Mouse (Mus musculus) forebrain, embryonic 14.5 days (tissue): Measurements from ENCODE around the gene Ptpn1. TPM values are rescaled to one million over a fixed set of nuclear protein-coding genes. Genes with fewer than 3 reads are reported as not detected.

Source experiments
- ATAC-seq: fragments of 200-750 bp; cut with Nextera tagmentation; 2 replicates; pipeline ENCODE4 v1.8.0; 2017; ENCODE audit warnings: mild to moderate bottlenecking, moderate library complexity
- DNase-seq: peaks from one replicate; pipeline ENCODE4 v3.0.0-alpha.2; 2015; ENCODE audit warnings: low spot score
- H3K27ac ChIP-seq: fragments of 300-500 bp; sonication (generic); 2 replicates; pipeline ENCODE4 v1.5.1; 2014; ENCODE audit warnings: low read depth, mild to moderate bottlenecking, control low read depth, low read length, moderate library complexity
- H3K27me3 ChIP-seq: fragments of 300-500 bp; sonication (generic); replicated peaks from 2 replicates; pipeline ENCODE4 v1.6.1; 2014; ENCODE audit warnings: low read length, control low read depth, mixed read lengths; ENCODE audit not compliant: control insufficient read depth, insufficient read depth
- H3K36me3 ChIP-seq: fragments of 300-500 bp; sonication (generic); 2 replicates; pipeline ENCODE4 v1.6.1; 2014; ENCODE audit warnings: low read length, control low read depth; ENCODE audit not compliant: control insufficient read depth, insufficient read depth
- H3K4me1 ChIP-seq: fragments of 300-500 bp; sonication (generic); 2 replicates; pipeline ENCODE4 v1.6.1; 2014; ENCODE audit warnings: antibody characterized with exemption, low read length, control low read depth; ENCODE audit not compliant: control insufficient read depth, insufficient read depth
- H3K4me2 ChIP-seq: fragments of 300-500 bp; sonication (generic); 2 replicates; pipeline ENCODE4 v1.6.1; 2014; ENCODE audit warnings: mild to moderate bottlenecking, control low read depth, low read length
- H3K4me3 ChIP-seq: fragments of 300-500 bp; sonication (generic); 2 replicates; pipeline ENCODE4 v1.5.1; 2014; ENCODE audit warnings: low read depth, low read length, control low read depth
- H3K9ac ChIP-seq: fragments of 300-500 bp; sonication (generic); 2 replicates; pipeline ENCODE4 v1.6.1; 2014; ENCODE audit warnings: mild to moderate bottlenecking, low read length, control low read depth, moderate library complexity
- H3K9me3 ChIP-seq: fragments of 300-500 bp; sonication (generic); replicated peaks from 2 replicates; pipeline ENCODE4 v1.6.1; 2016; ENCODE audit warnings: low read length, control low read depth, mixed read lengths; ENCODE audit not compliant: control insufficient read depth
- WGBS: fragments of 180-500 bp; shearing (Covaris S2); extraction: QIAGEN DNeasy Blood & Tissue Kit; methylation state at CpG from one replicate; pipeline ENCODE4 v1.1.7; 2014; 5-methylcytosine and 5-hydroxymethylcytosine counted together
- polyA plus RNA-seq: library from polyadenylated mRNA; unstranded; fragments of >200 nt; fragmentation: Nextera tagmentation; extraction: Ambion mirVana; gene quantifications from 2 replicates; pipeline ENCODE4 v1.2.1, GENCODE M21; 2014

Gene Ptpn1
- polyA plus RNA-seq, 1 experiment from 2014 or later, result 65.1 TPM

DNA sequence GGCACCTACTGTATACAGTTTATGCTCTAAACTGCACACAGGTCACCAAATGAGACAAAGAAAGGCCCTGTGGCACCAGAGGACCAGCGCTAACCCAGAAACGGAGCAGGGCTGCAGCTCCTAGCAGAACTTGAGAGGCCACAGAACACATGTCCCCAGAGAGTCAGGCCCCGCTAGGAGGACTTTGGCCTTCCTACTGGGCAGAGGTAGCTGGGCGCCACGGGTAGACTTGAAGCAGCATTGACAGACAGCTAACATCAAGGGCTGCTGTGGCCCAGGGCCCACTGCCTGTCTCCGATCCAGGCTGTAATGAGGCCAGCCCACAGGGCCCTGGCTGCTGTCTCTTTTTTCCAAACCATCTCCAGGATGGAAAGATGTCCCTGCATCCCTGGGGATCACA lies 74.6 kb downstream of the Ptpn1 start:
- no peaks in the 10 kb centered on the region for H3K9me3 ChIP-seq
- no peaks in the 10 kb centered on the region for H3K4me1 ChIP-seq
- no peak overlapping the region for H3K9ac ChIP-seq
- ATAC-seq, result no peak
- H3K36me3 ChIP-seq, result no peaks in the 10 kb centered on the region
- DNase-seq, result no peak
- H3K4me2 ChIP-seq, result no peak overlapping the region
- 81% methylated on average over 6 of the region's 6 CpGs for WGBS
- no peaks in the 10 kb centered on the region for H3K27me3 ChIP-seq
- H3K27ac ChIP-seq, result no peak overlapping the region
- H3K4me3 ChIP-seq, result no peak overlapping the region

DNA sequence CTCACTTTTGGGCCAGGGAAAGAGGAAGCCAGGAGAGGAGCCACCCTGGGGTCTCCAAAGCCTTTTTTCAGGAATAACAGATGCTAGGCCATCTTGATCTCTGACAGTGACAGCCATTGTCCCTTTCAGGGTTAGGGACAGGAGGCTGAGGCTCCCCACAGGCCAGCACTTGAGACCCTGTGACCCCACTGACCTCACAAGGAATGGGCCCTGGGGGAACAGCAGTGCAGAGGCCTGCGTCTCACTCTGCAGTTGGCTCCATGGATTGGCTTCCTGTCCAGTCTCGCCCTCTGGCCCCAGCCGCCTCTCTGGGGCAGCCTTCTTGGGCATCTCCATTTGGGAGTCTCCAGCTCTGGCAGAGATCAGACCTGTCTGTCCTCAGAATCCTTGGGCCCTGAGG lies 76.3 kb downstream of the Ptpn1 start:
- Histone ChIP-seq H3K9ac (no peak overlapping the region), H3K27ac (no peak overlapping the region), H3K4me2 (no peak overlapping the region), H3K4me1 (no peaks in the 10 kb centered on the region), H3K9me3 (no peaks in the 10 kb centered on the region), H3K4me3 (no peak overlapping the region), H3K36me3 (no peaks in the 10 kb centered on the region), H3K27me3 (no peaks in the 10 kb centered on the region)
- ATAC-seq (no peak), DNase-seq (no peak)
- 77% methylated on average over 3 of the region's 3 CpGs for WGBS

DNA sequence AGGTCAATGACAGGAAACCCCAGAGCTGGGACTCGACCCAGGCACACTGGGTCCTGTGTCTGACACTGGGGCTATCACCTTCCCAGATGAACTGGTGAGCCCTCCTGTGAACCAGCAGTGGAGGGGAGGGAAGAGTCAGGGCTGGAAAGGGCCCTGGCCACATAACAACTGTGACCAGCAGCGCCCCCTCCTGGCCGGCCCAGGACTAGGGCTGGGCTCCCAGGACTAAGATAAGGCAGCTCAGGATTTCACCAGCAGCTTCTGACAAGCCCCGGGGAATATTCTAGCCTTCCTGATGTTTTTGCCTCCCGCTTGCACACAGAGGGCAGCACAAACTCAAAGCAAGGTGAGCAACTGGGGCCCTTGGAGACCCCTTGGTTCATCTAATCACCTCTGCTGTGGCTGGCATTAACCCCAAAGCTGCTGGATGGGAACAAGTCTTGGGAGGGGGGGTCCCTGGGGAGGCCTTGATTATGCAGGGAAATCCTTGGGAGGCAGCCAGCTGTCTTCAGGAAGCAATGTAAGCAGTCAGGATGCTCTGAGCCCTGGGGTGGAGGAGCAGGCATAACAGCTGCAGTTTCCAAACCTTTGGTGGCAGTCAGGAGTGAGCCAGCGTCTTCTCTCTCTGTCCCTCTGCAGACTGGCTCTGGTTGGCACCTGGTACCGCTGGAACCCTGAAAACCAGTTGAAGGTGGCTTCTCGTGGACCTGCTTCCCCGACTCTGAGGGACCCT lies 78.2 kb downstream of the Ptpn1 start, which contains the start of gene Ripor3:
Ripor3 (minus strand) TSS at position 683 of the 733 bp plus-strand sequence.
- peak; percentile 41 for DNase-seq
- Histone ChIP-seq H3K27me3 (no peaks in the 10 kb centered on the region), H3K4me2 (no peak within 1 kb of the TSS), H3K9me3 (no peaks in the 10 kb centered on the region), H3K27ac (no peak within 1 kb of the TSS; the same call in 1 of the 2 replicates), H3K4me3 (no peak within 1 kb of the TSS), H3K36me3 (no peaks in the 10 kb centered on the region), H3K9ac (no peak within 1 kb of the TSS), H3K4me1 (no peaks in the 10 kb centered on the region)
- WGBS, result 40% methylated on average over 9 of the region's 9 CpGs
- no peak for ATAC-seq

GRCm38 (mm10) chr2:168010893-168011292 lies 79.0 kb downstream of the Ptpn1 start:
- Histone ChIP-seq H3K4me1 (no peaks in the 10 kb centered on the region), H3K4me3 (no peak overlapping the region), H3K9ac (no peak overlapping the region), H3K36me3 (no peaks in the 10 kb centered on the region), H3K27ac (no peak overlapping the region), H3K9me3 (no peaks in the 10 kb centered on the region), H3K4me2 (no peak overlapping the region), H3K27me3 (no peaks in the 10 kb centered on the region)
- ATAC-seq, result no peak
- no peak for DNase-seq
- WGBS, result 52% methylated on average over 11 of the region's 11 CpGs

GRCm38 (mm10) chr2:168016951-168017391 lies 85.1 kb downstream of the Ptpn1 start:
- no peak overlapping the region for H3K27ac ChIP-seq
- peak; percentile 66 for DNase-seq
- 10% methylated on average over 5 of the region's 5 CpGs for WGBS
- H3K9me3 ChIP-seq, result no peaks in the 10 kb centered on the region
- no peak for ATAC-seq
- H3K27me3 ChIP-seq, result no peaks in the 10 kb centered on the region
- H3K4me2 ChIP-seq, result no peak overlapping the region
- H3K4me3 ChIP-seq, result no peak overlapping the region
- no peaks in the 10 kb centered on the region for H3K4me1 ChIP-seq
- no peak overlapping the region for H3K9ac ChIP-seq
- no peaks in the 10 kb centered on the region for H3K36me3 ChIP-seq

GRCm38 (mm10) chr2:168019201-168019715 lies 87.4 kb downstream of the Ptpn1 start:
- no peaks in the 10 kb centered on the region for H3K36me3 ChIP-seq
- H3K27me3 ChIP-seq, result no peaks in the 10 kb centered on the region
- no peaks in the 10 kb centered on the region for H3K4me1 ChIP-seq
- no peak overlapping the region for H3K27ac ChIP-seq
- 68% methylated on average over 9 of the region's 9 CpGs for WGBS
- ATAC-seq (peak; percentile 48; the same call in 1 of the 2 replicates), DNase-seq (peak; percentile 74)
- H3K9ac ChIP-seq, result no peak overlapping the region; the same call in 1 of the 2 replicates
- H3K4me2 ChIP-seq, result no peak overlapping the region
- no peak overlapping the region for H3K4me3 ChIP-seq
- H3K9me3 ChIP-seq, result no peaks in the 10 kb centered on the region

GRCm38 (mm10) chr2:168023763-168024402 lies 92.0 kb downstream of the Ptpn1 start:
- Histone ChIP-seq H3K4me2 (no peak overlapping the region), H3K36me3 (no peaks in the 10 kb centered on the region), H3K27me3 (no peaks in the 10 kb centered on the region), H3K4me3 (no peak overlapping the region), H3K9ac (no peak overlapping the region), H3K4me1 (no peaks in the 10 kb centered on the region), H3K27ac (no peak overlapping the region), H3K9me3 (no peaks in the 10 kb centered on the region)
- WGBS, result 72% methylated on average over 3 of the region's 3 CpGs
- ATAC-seq, result no peak
- DNase-seq, result no peak

- Histone ChIP-seq H3K9ac (no peak overlapping the region), H3K4me1 (no peaks in the 10 kb centered on the region), H3K27me3 (no peaks in the 10 kb centered on the region), H3K4me2 (no peak overlapping the region), H3K36me3 (no peaks in the 10 kb centered on the region), H3K4me3 (no peak overlapping the region), H3K9me3 (no peaks in the 10 kb centered on the region), H3K27ac (no peak overlapping the region)
- DNase-seq, result no peak
- WGBS, result 70% methylated on average over 12 of the region's 12 CpGs
- ATAC-seq, result no peak
These were observed 93.3 kb downstream of the Ptpn1 start for GRCm38 (mm10) chr2:168025174-168025573.

- no peak overlapping the region for H3K4me3 ChIP-seq
- 89% methylated on average over 8 of the region's 8 CpGs for WGBS
- DNase-seq, result no peak
These were observed 94.0 kb downstream of the Ptpn1 start for GRCm38 (mm10) chr2:168025882-168026281.

More at GRCm38 (mm10) chr2:168025882-168026281, 94.0 kb downstream of the Ptpn1 start:
- Histone ChIP-seq H3K27ac (no peak overlapping the region), H3K4me1 (no peaks in the 10 kb centered on the region), H3K9me3 (no peaks in the 10 kb centered on the region), H3K9ac (no peak overlapping the region), H3K27me3 (no peaks in the 10 kb centered on the region), H3K4me2 (no peak overlapping the region), H3K36me3 (no peaks in the 10 kb centered on the region)
- ATAC-seq, result no peak
